Comparison of ENCODE assay signal across 17 mouse cellular contexts in the genomic region with DNA sequence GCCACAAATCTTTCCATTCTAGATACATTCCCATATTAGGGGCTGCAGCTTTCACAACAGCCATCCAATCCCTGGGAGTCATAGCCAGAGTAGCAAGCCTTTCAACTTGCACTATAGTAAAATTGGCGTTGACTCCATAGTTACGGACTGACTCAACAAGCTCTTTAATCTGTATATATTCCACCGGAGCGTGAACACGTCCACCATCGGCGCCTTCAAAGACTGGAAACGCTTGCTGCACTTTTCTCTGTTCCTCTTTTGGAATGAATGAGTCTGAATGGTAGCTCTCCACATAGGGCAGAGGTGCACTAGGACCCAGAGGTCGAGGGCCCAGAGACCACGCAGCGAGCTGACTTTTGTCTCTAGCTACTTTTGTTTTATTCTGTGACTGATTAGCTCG. TPM values are rescaled to one million over a fixed set of nuclear protein-coding genes. Genes with fewer than 3 reads are reported as not detected.
"Had no signal": no experiment of that assay in that cellular context is flagged by ENCODE, and none has a peak within 500 bp of the region (broad histone marks: within the 10 kb centered on the region; RNA-seq: fewer than 3 reads in every experiment).

No protein-coding gene starts in this region.

- H3K4me2 ChIP-seq: neural tube, embryonic 13.5 days; neural tube, embryonic 15.5 days; stomach, embryonic 15.5 days had no signal

- H3K4me1 ChIP-seq: neural tube, embryonic 13.5 days; neural tube, embryonic 15.5 days; stomach, embryonic 15.5 days had no signal

- H3K27ac ChIP-seq: neural tube, embryonic 13.5 days; neural tube, embryonic 15.5 days; stomach, embryonic 15.5 days; stomach, postnatal 0 days had no signal

- H3K9me3 ChIP-seq: stomach, embryonic 15.5 days had no signal

- DNase-seq: retina, postnatal 1 day; right cerebral cortex, adult 18-20 months; right cerebral cortex, postnatal 14 days; right cerebral cortex, postnatal 25 days; right cerebral cortex, postnatal 4 days; spleen, adult 18-20 months; thymus, adult 18-20 months; thymus, adult 2 months; thymus, postnatal 14 days; thymus, postnatal 25 days; thymus, postnatal 36 days; thymus, postnatal 4 days had no signal

- H3K9ac ChIP-seq: neural tube, embryonic 13.5 days; neural tube, embryonic 15.5 days; stomach, embryonic 15.5 days had no signal

- H3K36me3 ChIP-seq: neural tube, embryonic 13.5 days; neural tube, embryonic 15.5 days; stomach, embryonic 15.5 days had no signal

- H3K4me3 ChIP-seq: neural tube, embryonic 13.5 days; neural tube, embryonic 15.5 days; stomach, embryonic 15.5 days had no signal

- H3K27me3 ChIP-seq: neural tube, embryonic 13.5 days; neural tube, embryonic 15.5 days; stomach, embryonic 15.5 days had no signal

RNA-seq across cellular contexts. Expression of a gene that starts 46.3 kb away (rescaled TPM):
- polyA plus RNA-seq: small intestine, adult 2 months had no signal
